Comparison of ENCODE assay signal across 9 mouse cellular contexts in the genomic region with DNA sequence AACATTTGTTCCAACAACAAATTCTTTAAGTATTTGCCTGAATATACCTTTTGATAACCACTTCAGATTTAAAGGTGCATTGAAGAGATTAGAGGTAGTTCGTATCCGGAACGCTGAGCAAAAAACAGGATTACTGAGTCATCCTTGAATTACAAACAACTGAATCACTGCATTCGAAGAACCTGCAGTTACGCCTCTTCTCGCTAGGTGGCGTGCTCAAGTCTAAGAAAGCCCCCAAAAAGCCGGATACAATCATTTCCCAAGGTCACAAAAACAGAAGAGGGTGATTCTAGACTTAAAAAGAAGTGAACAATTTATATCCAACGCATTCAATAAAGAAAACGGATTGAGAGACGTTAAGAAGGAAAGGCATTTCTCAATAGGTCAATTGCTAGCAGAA. TPM values are rescaled to one million over a fixed set of nuclear protein-coding genes. Genes with fewer than 3 reads are reported as not detected.
DNase-seq lines count a peak whose midpoint lies in the region; ATAC-seq and TF ChIP-seq lines count a peak whose summit lies in the region.
"Had no signal": no experiment of that assay in that cellular context is flagged by ENCODE, and none has a peak within 500 bp of the region (broad histone marks: within the 10 kb centered on the region; RNA-seq: fewer than 3 reads in every experiment).

No protein-coding gene starts in this region.

- intact Hi-C loops in gastrocnemius, adult 2 months (cut with DNase I), result loop anchor here (2.0 kb wide), 2 partner anchors 232 to 254 kb away; no protein-coding TSS in a partner anchor
- intact Hi-C loops in left cerebral cortex, postnatal 4 days (cut with DNase I), result no loop called here

- no peak for ATAC-seq in forebrain, embryonic 12.5 days (ENCODE audit: low FRiP score)

- TF ChIP-seq CTCF in gastrocnemius, adult 2 months (IDR thresholded peaks at IDR 0.05), result peak; percentile 84

- no peak overlapping the region for H3K27ac ChIP-seq in gastrocnemius, adult 2 months
- H3K27ac ChIP-seq in forebrain, embryonic 12.5 days, result no peak overlapping the region

- WGBS in forebrain, embryonic 12.5 days, result 22% methylated on average over 11 of the region's 11 CpGs

- DNase-seq in gastrocnemius, adult 2 months, result peak; percentile 25
- no peak for DNase-seq in gastrocnemius, postnatal 25 days
- DNase-seq in 3T3-L1 (ENCODE audit: low read depth, low spot score) (peak; percentile 53), R1 (ENCODE audit: low read depth, low spot score) (peak; percentile 72)
- DNase-seq in frontal cortex, postnatal 25 days (ENCODE audit: low spot score in 2 of 2), result peak; percentile 11 to 13
- DNase-seq in left cerebral cortex, postnatal 4 days, result peak; percentile 19
- DNase-seq in splenic B cell, adult 2 months (ENCODE audit: low read depth, low spot score), result peak; percentile 68

- no peaks in the 10 kb centered on the region for H3K9me3 ChIP-seq in forebrain, embryonic 12.5 days

- peaks cover 7% of the 10 kb centered on the region for H3K4me1 ChIP-seq in forebrain, embryonic 12.5 days

- H3K27me3 ChIP-seq in splenic B cell, adult 2 months (ENCODE audit: control insufficient read depth, insufficient read depth, low read length, poor library complexity, severe bottlenecking), result no peaks in the 10 kb centered on the region
- no peaks in the 10 kb centered on the region for H3K27me3 ChIP-seq in forebrain, embryonic 12.5 days

- H3K4me2 ChIP-seq in forebrain, embryonic 12.5 days, result no peak overlapping the region

- H3K4me3 ChIP-seq in gastrocnemius, adult 2 months, result no peak overlapping the region
- H3K4me3 ChIP-seq in forebrain, embryonic 12.5 days (replicated peaks), result no peak overlapping the region
- H3K4me3 ChIP-seq: myocyte had no signal

- H3K9ac ChIP-seq in forebrain, embryonic 12.5 days, result no peak overlapping the region

- no peaks in the 10 kb centered on the region for H3K36me3 ChIP-seq in splenic B cell, adult 2 months (ENCODE audit: control insufficient read depth, insufficient read depth, low read length, poor library complexity, severe bottlenecking)
- no peaks in the 10 kb centered on the region for H3K36me3 ChIP-seq in forebrain, embryonic 12.5 days (replicated peaks)

RNA-seq across cellular contexts. Expression of a gene that starts 51.9 kb away (rescaled TPM):
- total RNA-seq in gastrocnemius, adult 2 months (2021), result 1 to 10 TPM; 4.1 to 4.3 TPM
- 1 to 10 TPM; 4.8 to 6.0 TPM for total RNA-seq in gastrocnemius, postnatal 25 days (2021)
- total RNA-seq in left cerebral cortex, postnatal 4 days (2021), result 10 to 100 TPM; 46.6 to 46.9 TPM
- polyA plus RNA-seq in forebrain, embryonic 12.5 days (2016; fragmentation: Nextera tagmentation; extraction: Ambion mirVana), result 17.8 and 22.8 TPM in 2 replicates

Comparison
In these comparisons a context has a peak if more than half of its experiments do, and no peak if none do; other contexts are left out.
1. RNA of a gene that starts 51.9 kb away (total RNA-seq): 46.6 to 46.9 TPM in left cerebral cortex, postnatal 4 days; 4.8 to 6.0 TPM in gastrocnemius, postnatal 25 days and 4.1 to 4.3 TPM in gastrocnemius, adult 2 months; every median in the first group is over 4 times any median in the second.